Mouse (Mus musculus) adrenal gland (tissue): ENCODE measurements around the gene Kif1a.

Experiments used
- intact Hi-C: fragments of 180-260 bp; cut with DNase I; formaldehyde crosslinking; loops from one replicate; pipeline ENCODE4 v1.15.1; 2025

Gene Kif1a

GRCm38 (mm10) chr1:93031199-93031598 lies 70.6 kb downstream of the Kif1a start:
- intact Hi-C loops: no loop called here

GRCm38 (mm10) chr1:93030060-93030459 lies 71.7 kb downstream of the Kif1a start:
- intact Hi-C loops: no loop called here

GRCm38 (mm10) chr1:93029387-93029786 lies 72.4 kb downstream of the Kif1a start:
- intact Hi-C loops: no loop called here

- intact Hi-C loops: no loop called here
Measured at GRCm38 (mm10) chr1:93026600-93026999, 75.2 kb downstream of the Kif1a start.

- intact Hi-C loops: no loop called here
Measured at GRCm38 (mm10) chr1:93020602-93021001, 81.1 kb downstream of the Kif1a start.

GRCm38 (mm10) chr1:93018716-93019115 lies 83.0 kb downstream of the Kif1a start:
- intact Hi-C loops: no loop called here

- intact Hi-C loops: no loop called here
Measured at GRCm38 (mm10) chr1:93015136-93015535, 86.6 kb downstream of the Kif1a start.

GRCm38 (mm10) chr1:93014460-93014859 lies 87.3 kb downstream of the Kif1a start:
- intact Hi-C loops: no loop called here

- intact Hi-C loops: loop anchor here (2.0 kb wide), 1 partner anchor 67 kb away; no protein-coding TSS in a partner anchor
Measured at GRCm38 (mm10) chr1:93013367-93013766, 88.4 kb downstream of the Kif1a start.

- intact Hi-C loops: loop anchor here (2.0 kb wide), 1 partner anchor 69 kb away; no protein-coding TSS in a partner anchor
Measured at GRCm38 (mm10) chr1:93012103-93012585, 89.6 kb downstream of the Kif1a start.

- intact Hi-C loops: loop anchor here (2.0 kb wide), 1 partner anchor 54 kb away; no protein-coding TSS in a partner anchor
Measured at GRCm38 (mm10) chr1:93010731-93011130, 91.0 kb downstream of the Kif1a start.

GRCm38 (mm10) chr1:93009196-93009595 lies 92.6 kb downstream of the Kif1a start:
- intact Hi-C loops: no loop called here

- intact Hi-C loops: no loop called here
Measured at GRCm38 (mm10) chr1:93006061-93006460, 95.7 kb downstream of the Kif1a start, which contains the start of gene Aqp12. TSS of gene Aqp12 (plus strand) at chr1:93006334.

GRCm38 (mm10) chr1:92992880-92993279 lies 108.9 kb downstream of the Kif1a start:
- intact Hi-C loops: no loop called here

- intact Hi-C loops: no loop called here
Measured at GRCm38 (mm10) chr1:92992214-92992855, 109.4 kb downstream of the Kif1a start.

GRCm38 (mm10) chr1:92989891-92990290 lies 111.9 kb downstream of the Kif1a start:
- intact Hi-C loops: no loop called here

- intact Hi-C loops: no loop called here
Measured at GRCm38 (mm10) chr1:92988894-92989293, 112.9 kb downstream of the Kif1a start.

- intact Hi-C loops: no loop called here
Measured at GRCm38 (mm10) chr1:92984999-92985398, 116.8 kb downstream of the Kif1a start.

GRCm38 (mm10) chr1:92982931-92983605 lies 118.7 kb downstream of the Kif1a start:
- intact Hi-C loops: no loop called here

GRCm38 (mm10) chr1:92981056-92981845 lies 120.5 kb downstream of the Kif1a start:
- intact Hi-C loops: no loop called here

- intact Hi-C loops: no loop called here
Measured at GRCm38 (mm10) chr1:92979073-92979602, 122.6 kb downstream of the Kif1a start.
